Mouse (Mus musculus) embryonic facial prominence, embryonic 13.5 days (tissue): ENCODE measurements around the gene Tm7sf2. TPM values are rescaled to one million over a fixed set of nuclear protein-coding genes. Genes with fewer than 3 reads are reported as not detected.
A peak's percentile ranks its signal among the peaks of the same experiment; 100 is the strongest.
"Not testable (repeated sequence)": the region's sequence is repeated elsewhere in the genome, so short reads cannot be mapped to it uniquely, and the experiment has no call there.

Experiments
- ATAC-seq: fragments of 200-750 bp; cut with Nextera tagmentation; 2 replicates; pipeline ENCODE4 v1.8.0; 2017; ENCODE audit warnings: low read depth; ENCODE audit not compliant: insufficient number of reproducible peaks, insufficient read depth, low FRiP score, low TSS enrichment
- H3K27ac ChIP-seq: fragments of 300-500 bp; sonication (generic); 2 replicates; pipeline ENCODE4 v1.5.1; 2015; ENCODE audit warnings: moderate library complexity, mild to moderate bottlenecking, inconsistent platforms
- H3K27me3 ChIP-seq: fragments of 300-500 bp; sonication (generic); 2 replicates; pipeline ENCODE4 v1.6.1; 2015; ENCODE audit warnings: mild to moderate bottlenecking, inconsistent platforms
- H3K36me3 ChIP-seq: fragments of 300-500 bp; sonication (generic); 2 replicates; pipeline ENCODE4 v1.6.1; 2015; ENCODE audit warnings: mild to moderate bottlenecking, inconsistent platforms
- H3K4me1 ChIP-seq: fragments of 300-500 bp; sonication (generic); 2 replicates; pipeline ENCODE4 v1.6.1; 2015; ENCODE audit warnings: inconsistent platforms
- H3K4me2 ChIP-seq: fragments of 300-500 bp; sonication (generic); 2 replicates; pipeline ENCODE4 v1.6.1; 2015; ENCODE audit warnings: moderate library complexity, mild to moderate bottlenecking, inconsistent platforms
- H3K4me3 ChIP-seq: fragments of 300-500 bp; sonication (generic); 2 replicates; pipeline ENCODE4 v1.5.1; 2015; ENCODE audit warnings: mild to moderate bottlenecking, inconsistent platforms
- H3K9ac ChIP-seq: fragments of 300-500 bp; sonication (generic); 2 replicates; pipeline ENCODE4 v1.6.1; 2015; ENCODE audit warnings: mild to moderate bottlenecking, inconsistent platforms
- H3K9me3 ChIP-seq: fragments of 300-500 bp; sonication (generic); 2 replicates; pipeline ENCODE4 v1.6.1; 2016; ENCODE audit warnings: inconsistent platforms
- WGBS: fragments of 180-500 bp; shearing (Covaris S2); methylation state at CpG from one replicate; pipeline ENCODE4 v1.1.7; 2015; ENCODE audit warnings: mixed read lengths; 5-methylcytosine and 5-hydroxymethylcytosine counted together
- polyA plus RNA-seq: library from polyadenylated mRNA; unstranded; fragments of >200 nt; fragmentation: Nextera tagmentation; extraction: Ambion mirVana; gene quantifications from 2 replicates; pipeline ENCODE4 v1.2.1, GENCODE M21; 2015

Gene Tm7sf2
- polyA plus RNA-seq, 1 experiment from 2014 or later = 21.7 TPM

DNA sequence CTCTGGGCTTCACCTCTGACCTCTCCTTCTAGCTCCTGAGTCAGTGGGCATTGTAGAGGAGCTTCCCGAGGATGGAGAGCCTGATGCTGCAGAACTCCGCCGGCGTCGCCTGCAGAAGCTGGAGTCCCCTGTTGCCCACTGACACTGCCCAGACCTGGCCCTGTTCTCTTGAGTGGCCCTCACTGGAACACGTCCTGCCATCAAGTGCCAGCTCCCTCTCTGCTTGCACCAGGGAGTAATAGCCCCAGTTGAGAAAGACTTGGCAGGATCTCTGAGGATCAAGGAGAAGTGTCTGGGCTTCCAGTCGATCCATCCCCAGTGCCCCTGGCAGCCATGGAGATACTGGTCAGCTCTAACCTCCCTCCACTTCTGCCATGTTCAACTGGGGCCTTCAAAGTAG, 15.7 kb downstream of the Tm7sf2 start:
- Histone ChIP-seq H3K27me3 (no peaks in the 10 kb centered on the region), H3K9me3 (no peaks in the 10 kb centered on the region), H3K4me2 (no peak overlapping the region), H3K4me1 (peaks cover 25% of the 10 kb centered on the region), H3K27ac (no peak overlapping the region), H3K9ac (peak overlapping the region; percentile 17; the same call in 1 of the 2 replicates), H3K36me3 (peaks cover 80% of the 10 kb centered on the region), H3K4me3 (no peak overlapping the region)
- no peak for ATAC-seq
- WGBS = 91% methylated on average over 7 of the region's 7 CpGs

DNA sequence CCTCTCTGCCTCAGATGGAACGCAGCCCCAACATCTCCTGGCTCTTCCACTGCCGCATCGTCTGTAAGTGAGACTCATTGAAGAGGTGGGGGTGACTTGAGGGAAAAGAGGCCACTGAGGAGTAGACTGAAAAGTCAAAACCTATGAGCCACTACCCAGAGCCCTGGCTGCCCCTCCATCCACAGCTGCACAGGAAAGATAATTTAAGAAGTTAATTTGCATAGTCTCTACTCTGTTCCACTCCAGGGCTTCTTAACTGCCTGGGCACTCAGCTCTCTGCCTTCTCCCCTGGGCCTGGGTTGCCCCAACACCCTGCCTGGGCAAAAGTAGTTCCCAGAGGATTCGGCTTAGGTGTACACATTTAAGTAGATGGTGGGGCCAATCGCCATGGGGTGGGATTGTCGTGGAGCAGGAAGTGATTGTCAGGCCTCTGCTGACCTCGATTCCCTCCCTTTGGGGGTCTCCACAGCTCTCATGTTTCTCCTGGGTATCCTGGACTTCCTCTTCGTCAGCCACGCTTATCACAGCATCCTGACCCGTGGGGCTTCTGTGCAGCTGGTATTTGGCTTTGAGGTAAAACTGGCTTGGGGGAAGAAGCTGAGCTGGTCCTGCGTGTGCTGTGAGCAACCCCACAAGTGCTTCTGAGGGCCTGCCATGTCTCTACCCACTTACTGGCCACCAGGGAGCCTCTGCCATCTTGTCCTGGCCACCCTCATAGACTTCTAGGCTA, 19.3 kb downstream of the Tm7sf2 start:
- H3K4me1 ChIP-seq = peaks cover 27% of the 10 kb centered on the region
- H3K4me2 ChIP-seq = peak overlapping the region; percentile 94; the same call in 1 of the 2 replicates
- no peaks in the 10 kb centered on the region for H3K9me3 ChIP-seq
- no peaks in the 10 kb centered on the region for H3K27me3 ChIP-seq
- peaks cover 59% of the 10 kb centered on the region for H3K36me3 ChIP-seq
- H3K4me3 ChIP-seq = peak overlapping the region; percentile 89; the same call in 1 of the 2 replicates
- no peak overlapping the region for H3K27ac ChIP-seq
- 82% methylated on average over 11 of the region's 11 CpGs for WGBS
- H3K9ac ChIP-seq = 0 out of 2 replicates have a peak overlapping the region, but pooled peaks have one; percentile 11
- ATAC-seq = no peak

DNA sequence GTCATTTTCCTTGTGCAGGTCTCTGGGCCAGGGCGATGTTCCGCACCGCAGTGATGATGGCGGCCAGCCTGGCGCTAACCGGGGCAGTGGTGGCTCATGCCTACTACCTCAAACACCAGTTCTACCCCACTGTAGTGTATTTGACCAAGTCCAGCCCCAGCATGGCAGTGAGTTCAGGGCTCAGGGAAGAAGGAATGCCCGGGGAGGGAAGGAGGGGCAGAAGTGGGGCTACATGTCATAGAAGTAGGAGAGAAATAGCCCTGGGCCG, 20.3 kb downstream of the Tm7sf2 start:
- peak overlapping the region; percentile 94 for H3K4me2 ChIP-seq

DNA sequence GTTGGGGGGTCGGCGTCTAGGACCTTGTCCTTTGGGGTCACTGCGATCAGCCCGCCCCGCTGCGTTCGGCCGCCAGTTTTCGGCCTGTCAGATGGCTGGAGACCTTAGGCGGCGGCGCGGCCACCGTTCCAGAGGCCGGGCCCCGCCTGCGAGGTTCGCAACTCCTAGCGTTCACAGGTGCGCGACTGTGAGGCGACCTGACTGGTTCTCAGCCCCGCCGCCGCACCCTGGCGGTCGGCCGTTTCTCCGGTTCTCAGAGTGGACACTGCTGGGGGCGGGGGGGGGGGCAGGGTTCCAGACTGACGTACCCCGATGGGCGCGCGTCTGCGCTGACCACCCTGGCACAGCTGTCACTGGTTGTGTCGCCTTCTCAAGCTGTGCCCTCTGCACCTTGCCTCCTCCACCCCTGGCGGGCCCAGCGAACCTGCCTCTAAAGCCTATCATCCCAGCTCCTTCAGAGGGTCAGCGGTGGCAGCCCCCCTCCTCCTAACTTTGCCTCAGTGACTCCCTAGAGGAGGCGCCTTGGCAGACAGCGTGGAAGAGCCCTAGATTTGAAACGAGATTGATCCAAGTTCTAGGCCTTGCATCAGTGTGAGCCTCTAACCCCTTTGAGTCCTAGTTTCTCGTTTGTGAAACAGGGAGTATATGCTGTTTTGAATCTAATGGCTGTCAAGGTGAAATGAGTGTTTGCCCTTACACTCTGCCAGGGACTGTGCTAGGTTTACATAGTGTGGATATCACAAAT, 20.8 kb downstream of the Tm7sf2 start:
- Histone ChIP-seq H3K4me2 (peak overlapping the region; percentile 94), H3K27ac (peak overlapping the region; percentile 99), H3K9ac (peak overlapping the region; percentile 89), H3K9me3 (no peaks in the 10 kb centered on the region), H3K4me1 (peaks cover 27% of the 10 kb centered on the region), H3K27me3 (no peaks in the 10 kb centered on the region), H3K4me3 (peak overlapping the region; percentile 89), H3K36me3 (peaks cover 44% of the 10 kb centered on the region)
- WGBS = 1% methylated on average over 44 of the region's 44 CpGs
- ATAC-seq = no peak

More for the DNA sequence above, 20.3 kb downstream of the Tm7sf2 start:
- 0 out of 2 replicates have a peak overlapping the region, but pooled peaks have one; percentile 99 for H3K27ac ChIP-seq
- no peaks in the 10 kb centered on the region for H3K27me3 ChIP-seq
- H3K9me3 ChIP-seq = no peaks in the 10 kb centered on the region
- peak overlapping the region; percentile 89 for H3K9ac ChIP-seq
- WGBS = 81% methylated on average over 8 of the region's 8 CpGs
- peaks cover 49% of the 10 kb centered on the region for H3K36me3 ChIP-seq
- peaks cover 27% of the 10 kb centered on the region for H3K4me1 ChIP-seq
- peak overlapping the region; percentile 89 for H3K4me3 ChIP-seq
- ATAC-seq = no peak

DNA sequence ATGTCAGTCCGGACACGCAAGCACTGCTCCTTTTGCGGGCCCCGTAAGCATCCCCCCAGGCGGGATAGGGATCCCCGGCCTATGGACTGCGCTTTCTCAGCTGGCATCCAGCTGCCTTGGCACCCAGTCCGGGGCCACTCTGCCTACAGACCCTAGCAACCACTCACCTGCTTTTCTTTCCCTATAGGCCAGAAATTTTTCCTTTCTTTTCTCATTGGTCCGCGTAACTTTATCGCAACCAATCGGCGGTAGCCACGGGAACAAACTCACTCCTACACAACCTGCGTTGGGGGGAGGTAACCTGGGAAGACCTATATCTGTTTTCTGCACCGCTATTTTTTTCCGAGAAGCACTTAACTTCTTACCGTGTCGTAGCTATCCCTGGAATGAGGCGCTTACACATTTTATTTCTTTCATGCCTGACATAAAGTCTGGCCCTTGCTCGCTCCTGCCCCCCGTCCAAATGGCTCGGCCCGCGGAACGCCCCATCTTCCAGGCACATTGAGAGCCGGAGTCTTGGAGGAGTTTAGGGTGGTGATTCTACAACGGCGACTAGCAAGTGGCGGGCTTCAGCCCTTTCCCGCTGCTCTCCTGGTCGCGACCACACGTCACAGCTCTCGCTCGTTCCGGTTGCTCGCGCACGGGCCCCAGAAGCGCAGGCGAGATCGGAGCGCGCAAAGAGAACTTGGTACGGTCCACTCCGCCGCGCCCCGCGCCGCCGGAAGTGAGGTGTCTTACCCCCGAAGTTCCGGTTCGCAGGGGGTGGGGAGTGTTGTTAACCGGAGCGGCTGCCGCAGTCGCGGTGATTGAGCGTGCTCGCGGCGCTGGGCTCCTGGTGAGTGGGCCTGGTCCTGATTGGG, 21.6 kb downstream of the Tm7sf2 start, which contains the start of gene Syvn1:
Syvn1 (plus strand) TSS at position 283 of the 860 bp plus-strand sequence.
- Histone ChIP-seq H3K4me2 (peak within 1 kb of the TSS; percentile 94), H3K4me3 (peak within 1 kb of the TSS; percentile 89), H3K9me3 (no peaks in the 10 kb centered on the region), H3K4me1 (peaks cover 27% of the 10 kb centered on the region), H3K27ac (peak within 1 kb of the TSS; percentile 99), H3K27me3 (no peaks in the 10 kb centered on the region), H3K9ac (peak within 1 kb of the TSS; percentile 89), H3K36me3 (peaks cover 36% of the 10 kb centered on the region)
- peak; percentile 85 for ATAC-seq
- under 1% methylated on average over 65 of the region's 65 CpGs for WGBS

DNA sequence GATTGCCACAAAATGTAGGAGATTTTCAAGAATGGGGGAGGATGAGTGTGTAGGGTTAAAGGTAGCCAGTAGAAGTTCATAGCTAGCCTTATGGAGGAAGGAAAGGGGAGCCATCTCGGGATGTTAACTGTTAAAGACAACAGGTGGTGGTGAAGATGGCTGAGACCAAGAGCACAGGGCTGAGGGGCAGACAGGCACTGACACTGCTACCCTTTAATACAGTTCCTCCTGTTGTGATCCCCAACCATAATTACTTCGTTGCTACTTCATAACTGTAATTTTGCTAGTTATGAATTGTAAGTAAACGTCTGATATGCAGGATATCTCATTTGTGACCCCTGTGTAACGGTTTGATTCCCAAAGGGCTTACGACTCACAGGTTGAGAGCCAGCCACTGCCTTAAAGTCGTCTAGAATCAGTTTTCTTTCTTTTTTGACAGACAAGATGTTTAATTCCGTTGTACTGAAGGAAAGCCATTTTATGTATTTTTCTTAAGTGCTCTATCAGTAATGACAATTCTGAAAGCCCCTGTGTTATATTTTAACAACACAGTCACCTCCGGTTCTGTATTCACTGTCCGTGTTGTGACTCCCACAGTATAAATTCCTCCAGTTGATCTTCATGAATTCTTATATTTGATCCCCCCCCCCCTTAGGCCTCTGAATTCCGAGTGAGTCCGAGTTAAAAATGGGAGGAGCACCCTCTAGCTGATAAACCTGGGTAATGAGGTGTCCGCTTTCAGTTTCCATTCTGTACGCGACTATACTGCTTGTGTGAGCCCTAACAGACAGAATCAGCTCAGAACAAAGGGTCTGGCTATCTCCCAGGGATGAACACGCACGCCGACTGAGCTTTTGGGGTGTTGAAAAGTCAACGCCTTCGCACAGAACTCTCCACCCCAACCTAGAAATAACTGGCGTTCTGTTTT, 22.5 kb downstream of the Tm7sf2 start:
- no peaks in the 10 kb centered on the region for H3K9me3 ChIP-seq
- H3K27me3 ChIP-seq = no peaks in the 10 kb centered on the region
- 18% methylated on average over 20 of the region's 20 CpGs for WGBS
- H3K36me3 ChIP-seq = peaks cover 27% of the 10 kb centered on the region
- H3K4me3 ChIP-seq = peak overlapping the region; percentile 89
- ATAC-seq = peak; percentile 5; the same call in 1 of the 2 replicates
- H3K4me1 ChIP-seq = peaks cover 27% of the 10 kb centered on the region
- peak overlapping the region; percentile 94 for H3K4me2 ChIP-seq
- H3K27ac ChIP-seq = peak overlapping the region; percentile 99
- peak overlapping the region; percentile 89 for H3K9ac ChIP-seq

DNA sequence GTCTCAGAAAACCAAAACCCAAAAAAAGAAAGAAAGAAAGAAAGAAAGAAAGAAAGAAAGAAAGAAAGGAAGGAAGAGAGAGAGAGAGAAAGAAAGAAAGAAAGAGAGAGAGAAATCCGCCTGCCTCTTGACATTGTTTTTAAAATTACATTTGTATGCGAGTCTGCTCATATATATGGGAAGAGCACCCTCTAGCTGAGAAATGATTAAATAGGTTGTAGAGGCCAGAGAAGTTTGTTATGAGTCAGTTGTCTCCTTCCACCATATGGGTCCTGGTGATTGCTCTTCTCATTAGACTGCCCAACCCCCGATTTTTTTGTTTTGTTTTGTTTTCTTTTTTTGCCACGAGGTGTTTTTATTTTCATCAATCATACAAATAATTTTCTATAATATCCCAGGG, 24.1 kb downstream of the Tm7sf2 start:
- not testable (repeated sequence) for ATAC-seq, H3K27me3 ChIP-seq, H3K9ac ChIP-seq, H3K4me2 ChIP-seq, H3K4me3 ChIP-seq, H3K9me3 ChIP-seq, H3K27ac ChIP-seq
- Histone ChIP-seq H3K36me3 (peaks cover 12% of the 10 kb centered on the region), H3K4me1 (peaks cover 27% of the 10 kb centered on the region)
- 59% methylated on average over 4 of the region's 4 CpGs for WGBS

DNA sequence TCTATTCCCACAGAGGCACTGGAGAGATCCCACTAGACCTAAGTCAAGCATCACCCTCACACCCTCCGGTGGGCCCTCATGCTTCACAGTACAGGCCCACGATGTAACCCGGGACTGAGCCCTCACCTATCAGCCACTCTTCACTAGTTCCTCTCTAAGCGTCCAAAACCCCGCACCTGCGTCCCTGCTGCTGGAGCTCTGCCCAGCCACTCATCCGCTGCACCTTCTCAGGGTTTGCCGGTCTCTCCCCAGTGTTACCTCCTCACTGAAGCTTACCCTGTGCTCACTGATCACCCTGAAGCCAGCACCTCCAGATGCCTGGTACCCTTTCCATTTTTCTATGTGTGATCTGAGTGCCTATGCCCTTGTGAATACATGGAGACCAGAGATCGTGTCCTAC, 25.9 kb downstream of the Tm7sf2 start:
- Histone ChIP-seq H3K4me1 (peaks cover 10% of the 10 kb centered on the region), H3K9ac (no peak overlapping the region), H3K4me2 (no peak overlapping the region), H3K27me3 (no peaks in the 10 kb centered on the region), H3K36me3 (no peaks in the 10 kb centered on the region), H3K27ac (no peak overlapping the region), H3K4me3 (no peak overlapping the region), H3K9me3 (no peaks in the 10 kb centered on the region)
- WGBS = 81% methylated on average over 9 of the region's 9 CpGs
- no peak for ATAC-seq

DNA sequence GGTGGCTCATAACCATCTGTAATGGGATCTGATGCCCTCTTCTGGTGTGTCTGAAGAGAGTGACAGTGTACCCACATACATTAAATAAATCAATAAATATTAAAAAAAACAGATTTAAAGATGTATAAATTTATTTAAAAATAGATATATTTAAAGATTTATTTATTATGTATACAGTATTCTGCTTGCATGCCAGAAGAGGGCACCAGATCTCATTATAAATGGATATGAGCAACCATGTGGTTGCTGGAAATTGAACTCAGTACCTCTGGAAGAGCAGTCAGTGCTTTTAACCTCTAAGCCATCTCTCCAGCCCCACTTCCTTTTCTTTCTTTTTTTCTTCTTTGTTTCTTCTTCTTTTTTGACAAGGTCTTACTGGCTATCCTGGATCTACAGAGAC, 28.2 kb downstream of the Tm7sf2 start:
- H3K27ac ChIP-seq = no peak overlapping the region
- H3K9ac ChIP-seq = no peak overlapping the region
- H3K4me1 ChIP-seq = peaks cover under 1% of the 10 kb centered on the region
- no peak overlapping the region for H3K4me3 ChIP-seq
- no peaks in the 10 kb centered on the region for H3K27me3 ChIP-seq
- no peak for ATAC-seq
- no peaks in the 10 kb centered on the region for H3K9me3 ChIP-seq
- no peaks in the 10 kb centered on the region for H3K36me3 ChIP-seq
- H3K4me2 ChIP-seq = no peak overlapping the region

DNA sequence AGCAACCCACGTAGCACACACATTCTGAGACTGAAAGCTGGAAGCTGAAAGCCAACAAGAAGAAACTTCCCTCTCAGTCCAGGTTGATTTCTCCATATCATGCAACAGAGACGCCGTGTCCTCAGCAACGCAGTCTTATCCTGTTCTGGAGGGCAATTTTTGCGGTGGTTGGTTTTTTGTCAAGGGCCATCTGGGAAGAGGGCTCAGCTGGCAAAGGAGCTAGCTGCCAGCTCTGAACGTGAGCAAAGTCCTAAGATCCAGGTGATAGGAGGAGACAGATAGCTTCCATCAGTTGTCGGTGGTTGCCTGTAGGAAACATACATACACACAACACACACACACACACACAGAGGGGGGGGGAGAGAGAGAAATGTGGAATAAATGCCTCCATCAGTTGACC, 29.8 kb downstream of the Tm7sf2 start:
- Histone ChIP-seq H3K4me3 (no peak overlapping the region), H3K4me2 (no peak overlapping the region), H3K36me3 (no peaks in the 10 kb centered on the region), H3K9ac (no peak overlapping the region), H3K27ac (no peak overlapping the region), H3K9me3 (no peaks in the 10 kb centered on the region), H3K27me3 (no peaks in the 10 kb centered on the region), H3K4me1 (no peaks in the 10 kb centered on the region)
- no peak for ATAC-seq
- 79% methylated on average over 7 of the region's 7 CpGs for WGBS

DNA sequence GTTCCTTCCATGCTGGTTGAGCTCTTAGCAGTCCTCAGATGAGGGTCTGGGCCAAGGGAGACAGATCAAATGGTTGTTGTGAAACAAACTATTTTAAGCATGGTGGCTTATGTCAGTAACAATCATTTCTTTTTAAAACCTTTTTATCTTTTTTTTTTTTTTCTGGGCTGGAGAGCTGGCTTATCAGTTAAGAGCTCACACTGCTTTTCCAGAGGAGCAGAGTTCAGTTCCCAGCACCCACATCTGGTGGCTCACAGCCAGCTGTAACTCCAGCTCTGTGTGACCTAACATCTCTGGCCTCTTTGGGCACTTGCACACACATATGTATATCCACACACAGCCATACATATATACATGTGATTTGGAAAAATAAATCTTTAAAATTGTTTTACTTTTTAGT, 30.5 kb downstream of the Tm7sf2 start:
- Histone ChIP-seq H3K9ac (no peak overlapping the region), H3K27me3 (no peaks in the 10 kb centered on the region), H3K36me3 (no peaks in the 10 kb centered on the region), H3K9me3 (no peaks in the 10 kb centered on the region), H3K4me2 (no peak overlapping the region), H3K27ac (no peak overlapping the region), H3K4me3 (no peak overlapping the region), H3K4me1 (no peaks in the 10 kb centered on the region)
- ATAC-seq = no peak
